Mouse (Mus musculus) bone marrow macrophage, adult 2 months (primary cell): ENCODE data around the gene Sh3rf1. TPM values are rescaled to one million over a fixed set of nuclear protein-coding genes. Genes with fewer than 3 reads are reported as not detected.

Experiments
- H3K27ac ChIP-seq: 2 replicates; pipeline ENCODE4 v1.5.1; 2012; ENCODE audit warnings: low read depth, low read length; ENCODE audit not compliant: insufficient read depth
- H3K4me1 ChIP-seq: 2 replicates; pipeline ENCODE4 v1.6.1; 2012; ENCODE audit warnings: low read length; ENCODE audit not compliant: control insufficient read depth, insufficient read depth
- H3K4me3 ChIP-seq: 2 replicates; pipeline ENCODE4 v1.5.1; 2012; ENCODE audit warnings: mild to moderate bottlenecking, low read length, moderate library complexity; ENCODE audit not compliant: insufficient read depth
- CTCF ChIP-seq: IDR thresholded peaks from 2 replicates; pipeline ENCODE4 v1.5.1; 2012; ENCODE audit warnings: low read depth, mild to moderate bottlenecking, low read length, moderate library complexity
- POLR2A ChIP-seq: IDR thresholded peaks from 2 replicates; pipeline ENCODE4 v1.6.1; 2012; ENCODE audit warnings: mild to moderate bottlenecking, low read depth, low read length, borderline replicate concordance
- polyA plus RNA-seq: library from polyadenylated mRNA; stranded (reverse); fragments of >200 nt; gene quantifications from 2 replicates; pipeline ENCODE4 v1.2.4, GENCODE M21; 2012; ENCODE audit not compliant: missing spikeins, insufficient read depth, insufficient read length

Gene Sh3rf1
- polyA plus RNA-seq, 1 experiment, result 2.2 TPM

DNA sequence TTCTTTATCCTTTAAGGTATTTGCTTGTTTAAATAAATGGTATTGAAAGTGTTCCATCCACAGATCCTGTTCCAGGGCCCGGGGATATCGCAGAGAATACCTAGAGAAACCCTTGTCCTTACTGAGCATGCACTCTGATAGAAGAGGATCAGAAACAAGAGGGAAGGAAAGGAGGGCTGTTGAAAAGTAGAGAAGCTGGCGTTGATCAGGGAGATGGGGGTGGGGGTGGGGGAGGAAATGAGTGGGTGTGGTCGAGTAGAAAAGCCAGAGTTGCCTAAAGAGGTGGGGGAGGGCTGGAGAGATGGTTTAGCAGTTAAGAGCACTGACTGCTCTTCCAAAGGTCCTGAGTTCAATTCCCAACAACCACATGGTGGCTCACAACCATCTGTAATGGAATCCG lies 203.0 kb downstream of the Sh3rf1 start:
- H3K4me3 ChIP-seq, result no peak overlapping the region
- TF ChIP-seq POLR2A (no peak), CTCF (no peak)
- H3K27ac ChIP-seq, result no peak overlapping the region
- no peaks in the 10 kb centered on the region for H3K4me1 ChIP-seq

- Histone ChIP-seq H3K4me1 (no peaks in the 10 kb centered on the region), H3K4me3 (no peak overlapping the region), H3K27ac (no peak overlapping the region)
- TF ChIP-seq CTCF (no peak), POLR2A (no peak)
These were observed 204.4 kb downstream of the Sh3rf1 start for GRCm38 (mm10) chr8:61427916-61428681.

DNA sequence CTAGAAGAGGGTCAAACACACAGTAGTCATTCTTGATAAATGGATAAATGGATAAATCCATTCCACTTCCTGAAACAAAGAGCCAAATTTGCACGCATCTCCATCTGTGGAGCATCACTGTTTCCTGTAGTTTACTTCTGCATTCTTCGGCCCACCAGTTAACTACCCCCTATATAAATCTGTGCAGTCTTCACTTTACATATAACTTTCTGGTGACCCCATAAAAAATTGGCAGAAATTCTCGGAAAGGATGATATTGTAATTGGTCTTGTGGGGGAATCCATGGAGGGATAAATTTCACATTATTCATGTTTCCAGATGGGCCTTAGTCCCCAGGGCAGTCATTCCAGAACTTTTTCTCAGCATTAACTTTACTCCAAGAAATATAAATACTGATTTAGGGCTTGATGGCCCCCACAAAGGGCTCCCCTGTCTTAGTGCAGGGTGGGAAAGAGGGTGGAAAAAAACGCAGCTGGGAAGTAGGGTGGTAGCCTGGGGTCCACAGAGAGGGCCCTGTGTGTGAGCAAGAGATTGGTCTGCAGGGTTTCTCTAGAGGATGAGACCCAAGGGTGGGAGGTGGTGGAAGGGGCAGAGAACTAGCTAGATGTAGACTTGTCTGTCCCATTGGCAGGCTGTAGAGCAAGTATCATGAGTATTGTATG lies 205.3 kb downstream of the Sh3rf1 start:
- H3K27ac ChIP-seq, result no peak overlapping the region
- H3K4me1 ChIP-seq, result no peaks in the 10 kb centered on the region
- no peak overlapping the region for H3K4me3 ChIP-seq
- TF ChIP-seq CTCF (no peak), POLR2A (no peak)

DNA sequence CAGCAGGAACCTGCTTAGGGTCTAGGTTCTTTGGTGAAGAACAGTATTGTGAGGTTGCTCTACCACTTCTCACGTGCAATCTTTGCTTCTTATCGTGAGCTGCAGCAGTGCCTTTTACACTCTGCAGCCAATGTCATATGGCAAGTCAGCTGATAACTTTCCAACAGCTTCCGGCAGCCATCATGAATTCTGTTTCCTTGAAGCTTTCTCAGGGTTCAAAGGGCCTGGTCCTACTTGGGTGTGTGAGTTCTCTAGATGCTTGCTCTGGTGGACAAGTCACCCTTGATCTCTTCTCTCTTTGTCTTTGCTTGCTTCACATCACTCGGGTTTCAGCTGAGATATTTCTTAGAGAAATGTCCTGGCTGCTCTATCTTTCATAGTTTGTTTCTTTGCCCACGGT lies 211.8 kb downstream of the Sh3rf1 start:
- H3K27ac ChIP-seq, result no peak overlapping the region
- H3K4me1 ChIP-seq, result no peaks in the 10 kb centered on the region
- H3K4me3 ChIP-seq, result no peak overlapping the region
- no peak for TF ChIP-seq POLR2A
- no peak for TF ChIP-seq CTCF

DNA sequence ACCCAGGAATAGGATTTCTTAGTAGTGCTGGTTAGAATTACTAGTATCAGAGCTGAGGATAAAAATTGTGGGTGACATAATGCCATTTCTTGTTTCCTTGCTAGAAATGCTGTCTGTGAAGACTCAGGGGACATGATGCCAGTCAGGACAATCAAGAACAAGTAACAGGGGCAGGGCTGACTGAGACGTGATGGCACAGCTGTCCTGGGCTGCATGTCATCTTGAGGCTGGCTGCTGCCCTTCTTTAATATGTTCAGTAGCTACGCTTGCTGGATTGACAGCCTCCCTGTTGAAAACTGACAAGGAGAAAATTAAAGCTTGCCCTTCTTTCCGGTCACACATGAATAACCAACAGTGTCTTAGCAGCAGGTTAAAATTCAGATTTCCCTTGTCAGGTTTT lies 212.5 kb downstream of the Sh3rf1 start:
- H3K4me1 ChIP-seq, result no peaks in the 10 kb centered on the region
- no peak overlapping the region for H3K4me3 ChIP-seq
- no peak overlapping the region for H3K27ac ChIP-seq
- TF ChIP-seq CTCF (no peak), POLR2A (no peak)

DNA sequence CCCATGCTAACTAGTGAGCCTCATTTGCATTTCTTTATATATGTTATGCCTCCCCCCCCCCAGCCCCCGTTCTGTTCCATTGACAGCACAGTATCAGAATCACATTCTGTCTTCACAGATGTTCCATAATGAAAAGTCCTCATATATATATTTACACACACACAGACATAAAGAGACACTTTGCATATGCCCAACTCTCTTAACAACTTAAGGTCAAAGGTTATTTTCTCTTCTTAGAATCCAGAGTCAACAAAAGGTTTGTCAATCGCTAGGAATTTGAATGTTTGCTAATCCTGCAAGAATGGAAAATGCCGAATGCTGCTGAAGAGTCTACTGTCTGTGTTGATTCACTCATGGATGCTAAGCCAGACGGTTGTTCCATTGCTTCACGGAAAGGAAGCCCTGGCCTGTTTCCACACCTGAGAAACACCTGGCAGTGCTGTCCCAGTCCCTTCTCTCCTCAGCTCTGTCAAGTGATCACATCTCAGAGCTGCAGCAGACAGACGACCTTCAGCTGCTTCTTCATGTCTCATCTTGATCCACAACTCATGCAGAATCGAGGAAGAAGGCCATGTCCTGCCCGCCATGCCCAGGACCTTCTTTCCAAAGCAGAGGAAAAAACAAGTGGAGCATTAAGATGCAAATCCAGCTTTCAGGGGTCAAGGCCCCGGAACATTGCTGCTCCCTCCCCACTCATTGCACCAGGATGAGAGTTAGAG lies 213.1 kb downstream of the Sh3rf1 start:
- no peaks in the 10 kb centered on the region for H3K4me1 ChIP-seq
- H3K27ac ChIP-seq, result no peak overlapping the region
- no peak overlapping the region for H3K4me3 ChIP-seq
- TF ChIP-seq CTCF (no peak), POLR2A (no peak)

GRCm38 (mm10) chr8:61437305-61437605 lies 213.6 kb downstream of the Sh3rf1 start:
- H3K4me3 ChIP-seq, result no peak overlapping the region
- H3K27ac ChIP-seq, result no peak overlapping the region
- H3K4me1 ChIP-seq, result no peaks in the 10 kb centered on the region
- TF ChIP-seq CTCF (no peak), POLR2A (no peak)

- no peak overlapping the region for H3K27ac ChIP-seq
- no peak overlapping the region for H3K4me3 ChIP-seq
- no peak for TF ChIP-seq CTCF
- no peaks in the 10 kb centered on the region for H3K4me1 ChIP-seq
These were observed 219.3 kb downstream of the Sh3rf1 start for GRCm38 (mm10) chr8:61442988-61443387.

GRCm38 (mm10) chr8:61444358-61444757 lies 220.7 kb downstream of the Sh3rf1 start:
- Histone ChIP-seq H3K4me1 (no peaks in the 10 kb centered on the region), H3K27ac (no peak overlapping the region), H3K4me3 (no peak overlapping the region)
- TF ChIP-seq CTCF, result no peak
- TF ChIP-seq POLR2A, result no peak

Other genes with a start within 250 kb of the Sh3rf1 start
- gene Clcn3, start 240.6 kb upstream of the Sh3rf1 start, polyA plus RNA-seq, result 27.7 and 27.8 TPM in 2 replicates
- 5.9 and 8.5 TPM in 2 replicates for gene Nek1, start 230.7 kb upstream of the Sh3rf1 start, polyA plus RNA-seq